Mouse (Mus musculus): ENCODE results near the gene Casz1. TPM values are rescaled to one million over a fixed set of nuclear protein-coding genes. Genes with fewer than 3 reads are reported as not detected.

Casz1 gene
- 5.3 and 5.7 TPM in 2 replicates for polyA plus RNA-seq (2012; rRNA removed)

GRCm38 (mm10) chr4:148804137-148804779 is at the start of gene Casz1:
Gene Casz1 (plus strand): TSS chr4:148804429.

Other genes with a start within 250 kb of the Casz1 start
- 62.2 and 62.3 TPM in 2 replicates for gene Exosc10, start 246.0 kb upstream of the Casz1 start, polyA plus RNA-seq (2012; rRNA removed)
- 80.6 and 95.6 TPM in 2 replicates for gene Srm, start 212.9 kb upstream of the Casz1 start, polyA plus RNA-seq (2012; rRNA removed)
- gene Masp2, start 201.9 kb upstream of the Casz1 start, polyA plus RNA-seq (2012; rRNA removed), result 0.79 and 0.99 TPM in 2 replicates
- gene Tardbp, start 177.4 kb upstream of the Casz1 start, polyA plus RNA-seq (2012; rRNA removed), result 866 and 932 TPM in 2 replicates
- gene Gm572, start 161.1 kb upstream of the Casz1 start, polyA plus RNA-seq (2012; rRNA removed), result not detected in 2 replicates

Measured in central nervous system, embryonic 11.5 days (tissue).